Mouse (Mus musculus) heart, postnatal 36 days (tissue): ENCODE measurements at regions not wholly inside any gene's neighbourhood (a gene's known extent, or its start where the extent isn't known, plus 50 kb on each side); places are given as distances from the start of the nearest gene placed in this dataset.
A peak's percentile ranks its signal among the peaks of the same experiment; 100 is the strongest.

Experiments
- DNase-seq, 2 experiments: peaks; one replicate each; pipeline ENCODE4 v3.0.0; 2021 to 2022
- intact Hi-C: fragments of 180-260 bp; cut with DNase I; formaldehyde crosslinking; loops from one replicate; pipeline ENCODE4 v1.15.1; 2025

DNA sequence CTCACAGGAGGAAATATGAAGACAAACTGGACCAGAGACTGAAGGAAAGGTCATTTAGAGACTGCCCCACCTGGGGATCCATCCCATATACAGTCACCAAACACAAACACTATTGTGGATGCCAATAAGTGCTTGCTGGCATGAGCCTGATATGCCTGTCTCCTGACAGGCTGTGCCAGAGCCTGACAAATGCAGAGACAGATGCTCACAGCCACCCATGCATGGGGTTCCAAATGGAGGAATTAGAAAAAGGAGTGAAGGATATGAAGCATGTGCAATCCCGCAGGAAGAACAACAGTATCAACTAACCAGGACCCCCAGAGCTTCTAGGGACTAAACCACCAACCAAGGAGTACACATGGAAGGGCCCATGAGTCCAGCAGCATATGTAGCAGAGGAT, 505.9 kb downstream of the Gm6685 start:
- intact Hi-C loops, result no loop called here
- no peak for DNase-seq

DNA sequence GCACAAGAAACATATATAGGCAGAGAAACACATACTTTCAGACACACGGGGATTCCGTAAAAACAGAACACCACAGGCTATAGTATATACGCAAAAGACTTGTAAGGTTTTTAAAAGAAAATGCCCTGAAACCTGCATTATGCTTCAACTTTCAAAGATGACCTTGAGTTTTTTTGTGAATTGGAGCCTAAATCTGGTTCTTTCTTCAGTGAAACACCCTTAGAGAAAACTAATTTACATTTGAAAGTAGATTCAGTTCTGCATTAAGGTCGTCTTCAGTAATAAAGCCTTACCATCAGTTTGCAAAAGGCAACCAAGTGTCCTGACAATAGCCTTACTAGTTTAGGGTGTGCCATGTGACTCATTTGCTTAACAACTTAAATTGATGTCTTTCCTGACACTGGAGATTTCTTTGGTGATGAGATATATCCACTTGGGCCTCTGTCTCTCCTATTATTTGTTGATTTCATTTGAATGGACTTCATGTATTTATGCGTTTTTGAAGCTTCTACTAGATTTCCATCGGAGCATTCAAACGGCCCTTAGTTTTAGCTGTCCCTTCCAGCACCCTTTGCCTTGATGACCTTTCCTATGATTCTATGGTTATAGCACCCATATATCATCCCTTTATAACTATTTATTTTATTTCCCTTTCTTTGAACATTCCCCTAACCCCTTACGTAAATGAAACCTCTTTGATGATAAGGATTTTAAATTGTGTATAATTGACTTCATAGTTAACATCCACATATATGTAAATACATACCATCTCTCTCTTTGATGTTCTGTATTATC, 539.6 kb downstream of the Gm6685 start:
- intact Hi-C loops, result no loop called here
- DNase-seq, result no peak

GRCm38 (mm10) chr11:27753913-27754218, 585.8 kb downstream of the Gm6685 start:
- DNase-seq, result no peak
- intact Hi-C loops, result loop anchor here (10.0 kb wide), 1 partner anchor 831 kb away; the partner anchor contains the start of gene Ccdc85a

DNA sequence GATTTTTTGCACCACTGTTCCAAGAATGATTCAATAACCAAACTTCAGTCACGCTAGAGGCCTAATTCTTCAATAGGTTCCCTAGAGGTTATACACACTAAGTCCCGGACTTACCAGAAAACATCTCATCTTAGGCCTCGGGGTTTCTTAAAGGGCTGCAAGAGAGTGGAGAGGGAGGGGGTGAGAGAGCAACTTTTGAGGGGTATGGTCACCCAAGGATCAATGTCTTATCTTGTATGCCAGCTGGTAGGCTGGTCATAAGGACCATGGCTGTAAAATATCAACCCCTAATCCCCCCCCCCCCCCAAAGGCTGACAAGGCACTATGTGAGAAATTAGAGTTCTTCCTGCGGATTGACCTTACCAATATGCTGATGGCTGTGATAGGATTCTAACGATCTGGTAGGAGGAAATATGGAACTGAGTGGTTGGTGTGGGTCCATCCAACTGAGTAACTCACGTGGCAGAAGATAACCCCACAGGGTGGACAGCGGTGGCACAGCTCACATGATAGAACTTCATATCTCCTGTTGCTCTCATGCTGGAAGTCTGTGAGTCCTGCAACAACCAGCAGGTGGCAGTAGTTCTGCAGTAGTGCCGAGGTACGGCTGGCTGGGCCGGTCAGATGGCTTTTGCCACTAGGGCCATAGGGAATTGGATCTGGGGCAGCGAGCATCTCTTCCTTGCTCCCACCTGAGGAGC, 586.3 kb downstream of the Gm6685 start:
- DNase-seq, result peak in 1 of 2 experiments; percentile 5
- intact Hi-C loops, result loop anchor here (10.0 kb wide), 1 partner anchor 831 kb away; the partner anchor contains the start of gene Ccdc85a

DNA sequence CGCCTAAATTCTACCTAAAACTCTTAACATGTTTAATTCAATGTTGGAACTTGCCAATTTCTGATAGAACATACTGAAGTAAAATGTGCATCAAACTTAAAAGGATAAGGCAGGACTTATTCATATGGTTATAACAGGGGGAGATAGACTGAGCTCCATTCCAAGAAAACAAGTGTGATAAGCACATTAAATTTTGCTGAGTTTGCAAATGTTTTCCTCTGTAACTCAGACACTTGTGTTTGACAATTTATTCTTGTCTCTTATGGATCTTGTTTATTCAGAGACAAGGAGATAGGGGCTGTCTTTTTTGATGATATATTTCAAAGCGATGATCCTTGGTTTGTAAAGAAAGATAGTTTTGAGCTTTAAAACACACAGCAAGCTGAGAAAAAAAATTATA, 613.6 kb downstream of the Gm6685 start:
- DNase-seq, result no peak
- intact Hi-C loops, result no loop called here

DNA sequence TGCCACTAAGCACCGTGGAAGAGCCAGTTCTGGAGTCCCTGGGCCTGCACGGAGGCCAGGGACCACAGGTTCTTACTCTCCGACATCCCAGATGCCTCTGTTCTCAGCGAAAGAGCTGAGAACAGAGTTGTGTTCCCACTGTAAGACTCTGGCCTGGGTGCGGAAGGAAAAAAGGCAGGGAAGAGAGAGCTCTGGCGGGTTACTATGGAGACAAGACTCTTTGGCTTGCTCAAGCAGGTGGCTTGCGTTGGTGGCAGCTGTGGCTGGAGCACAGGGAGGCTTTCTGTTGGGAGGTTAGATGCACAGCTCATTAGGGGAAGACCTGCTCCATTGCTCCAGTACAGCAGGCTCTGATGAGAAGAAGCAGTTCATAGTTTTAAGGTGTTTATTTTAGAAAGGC, 618.3 kb downstream of the Gm6685 start:
- intact Hi-C loops, result no loop called here

GRCm38 (mm10) chr11:27672436-27672835, 667.2 kb downstream of the Gm6685 start:
- DNase-seq, result no peak
- intact Hi-C loops, result no loop called here

More for the DNA sequence above, 618.3 kb downstream of the Gm6685 start:
- DNase-seq, result no peak
